Mouse (Mus musculus) c-Kit-positive CD71-positive TER-119-negative erythroid progenitor cells, embryonic 14.5 days (primary cell): ENCODE measurements around the gene Lcn5.
"Not testable (repeated sequence)": the region's sequence is repeated elsewhere in the genome, so short reads cannot be mapped to it uniquely, and the experiment has no call there.

Experiments
- DNase-seq: peaks from one replicate; pipeline ENCODE4 v3.0.0-alpha.2; 2013; ENCODE audit warnings: low read depth

Lcn5 gene

DNA sequence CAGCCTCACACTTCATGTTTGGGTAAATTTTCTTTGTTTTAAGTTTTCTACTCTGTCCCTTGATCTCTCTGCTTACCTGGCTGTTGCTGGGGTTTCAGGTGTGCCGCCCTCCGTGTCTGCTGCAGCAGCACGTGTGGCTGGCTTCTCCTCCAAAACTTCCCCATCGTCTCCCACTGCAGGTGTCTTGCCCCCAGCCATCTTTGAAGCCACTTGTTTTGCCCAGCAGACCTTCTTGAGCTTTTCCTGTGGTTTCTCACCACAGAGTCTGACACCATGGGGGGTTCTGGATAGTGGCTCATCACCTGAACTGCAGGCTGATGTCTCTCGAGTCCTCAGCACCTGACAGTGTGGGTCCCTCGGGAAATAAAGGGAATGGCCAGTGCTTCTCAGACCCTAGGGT lies 21.8 kb downstream of the Lcn5 start:
- no peak for DNase-seq

DNA sequence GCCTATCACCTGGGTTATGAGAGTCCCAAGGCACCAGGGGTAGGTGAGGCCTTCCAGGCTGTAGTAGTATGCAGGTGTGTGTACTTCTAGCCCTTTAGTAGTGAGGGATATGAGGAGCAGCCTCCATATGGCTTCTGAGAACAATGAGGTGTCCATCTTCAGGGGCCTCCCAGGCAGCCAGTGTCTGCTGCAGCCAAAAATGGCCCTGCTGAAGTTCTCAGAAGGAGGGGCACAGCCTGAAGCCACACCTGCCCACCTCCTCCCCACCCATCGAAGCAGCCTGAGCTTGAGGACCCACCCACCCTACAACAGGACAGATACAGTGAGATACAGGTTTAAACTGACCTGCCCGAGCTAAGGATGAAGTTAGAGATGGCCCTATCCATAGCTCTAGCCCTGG lies 24.7 kb downstream of the Lcn5 start, which contains the start of gene Lcn10:
Gene Lcn10, plus strand, starts transcription at position 301 of the 400 bp plus-strand sequence.
- no peak for DNase-seq

DNA sequence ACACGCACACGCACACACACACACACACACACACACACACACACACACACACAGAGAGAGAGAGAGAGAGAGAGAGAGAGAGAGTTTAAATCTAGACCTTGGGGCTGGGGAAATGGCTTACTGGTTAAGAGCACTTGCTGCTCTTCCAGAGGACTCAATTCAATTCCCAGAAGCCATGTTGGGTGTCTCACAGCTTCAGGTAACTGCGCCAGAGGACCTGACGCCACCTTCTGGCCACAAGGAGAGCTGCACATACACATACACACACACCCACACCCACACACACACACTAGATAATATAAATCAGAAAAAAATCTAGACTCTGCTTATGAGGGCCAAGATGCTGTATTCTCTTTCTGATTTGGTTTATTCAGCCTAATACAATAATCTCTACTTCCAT lies 29.2 kb downstream of the Lcn5 start:
- no peak for DNase-seq

DNA sequence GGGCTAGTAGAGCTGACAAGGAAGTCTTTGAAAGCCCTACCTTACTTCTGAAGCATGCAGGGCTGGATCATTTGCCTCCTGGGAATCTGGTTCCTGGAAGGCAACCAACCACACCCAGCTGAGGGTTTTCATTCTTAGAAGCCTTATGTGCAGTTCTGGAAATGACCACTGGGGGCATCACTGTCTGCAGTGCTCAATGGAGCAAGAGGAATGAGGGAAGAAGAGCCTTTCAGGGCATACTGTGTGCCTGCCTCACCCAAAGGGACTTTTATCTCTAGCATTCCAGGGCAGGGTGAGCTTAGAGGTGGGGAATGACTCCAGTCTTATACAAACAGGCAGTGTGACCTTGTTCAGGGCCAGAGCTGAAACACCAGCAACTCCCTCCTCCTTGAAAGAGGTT lies 36.9 kb downstream of the Lcn5 start:
- peak; percentile 73 for DNase-seq

- DNase-seq: no peak
Measured at GRCm38 (mm10) chr2:25696951-25697350, 39.2 kb downstream of the Lcn5 start.

DNA sequence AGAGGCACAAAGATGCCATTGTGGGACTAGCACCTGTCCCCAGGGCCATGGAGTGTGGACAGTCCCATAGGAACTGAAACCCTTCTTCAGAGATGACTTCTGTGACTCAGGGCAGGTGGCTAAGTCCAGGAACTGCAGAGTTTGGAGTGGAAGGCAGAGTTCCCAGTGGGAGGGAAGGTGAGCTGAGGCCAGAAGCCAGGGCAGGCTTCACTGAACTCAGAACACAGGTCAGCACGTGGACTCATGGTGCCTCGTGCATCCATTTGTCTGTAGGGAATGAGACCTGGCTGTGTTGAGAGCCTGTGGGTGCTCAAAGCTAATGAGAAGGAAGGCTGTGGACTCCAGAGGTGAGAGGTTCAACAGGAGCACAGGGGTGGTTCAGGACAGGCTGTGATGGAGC lies 40.9 kb downstream of the Lcn5 start:
- no peak for DNase-seq

GRCm38 (mm10) chr2:25699743-25700142 lies 42.0 kb downstream of the Lcn5 start, which contains the start of gene Obp2a:
TSS of gene Obp2a (plus strand) at chr2:25700043.
- not testable (repeated sequence) for DNase-seq

DNA sequence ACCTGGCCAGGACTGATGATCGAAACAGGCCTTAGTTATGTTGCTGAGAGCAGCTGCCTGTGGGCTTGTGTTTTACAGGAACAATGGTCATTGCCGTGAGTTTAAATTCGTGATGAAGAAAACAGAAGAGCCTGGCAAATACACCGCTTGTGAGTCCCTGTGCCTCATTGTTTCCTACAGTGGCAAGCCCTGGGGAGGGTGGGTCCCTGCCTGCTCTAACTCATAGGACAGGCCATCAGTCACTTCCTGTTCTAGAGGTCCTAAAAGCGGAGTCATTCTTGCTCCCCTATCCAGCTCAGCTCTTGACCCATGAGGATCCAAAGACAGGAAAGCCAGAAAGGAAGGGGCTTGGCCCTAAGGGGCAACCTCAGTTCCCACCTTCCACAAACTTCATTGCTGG lies 43.2 kb downstream of the Lcn5 start:
- DNase-seq: no peak

DNA sequence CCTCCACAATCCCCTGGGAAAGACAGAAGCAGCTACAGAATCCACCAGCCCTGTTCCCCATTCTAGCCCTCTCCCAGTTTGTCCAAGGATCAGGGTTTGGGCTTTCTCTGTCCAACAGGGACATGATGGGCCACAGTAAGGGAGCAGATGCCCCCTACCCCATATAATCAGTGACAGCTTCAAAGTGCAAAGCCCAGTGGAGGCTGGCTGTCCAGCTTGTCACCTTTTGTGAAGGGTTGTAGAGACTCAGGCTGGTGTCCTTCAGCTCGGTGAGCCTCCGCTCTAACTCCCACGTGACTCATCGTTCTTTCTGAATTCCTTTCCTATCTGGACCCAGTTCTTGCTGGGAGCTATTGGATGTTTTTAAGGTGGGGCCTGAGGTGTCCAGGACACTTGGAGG lies 46.0 kb downstream of the Lcn5 start:
- no peak for DNase-seq

DNA sequence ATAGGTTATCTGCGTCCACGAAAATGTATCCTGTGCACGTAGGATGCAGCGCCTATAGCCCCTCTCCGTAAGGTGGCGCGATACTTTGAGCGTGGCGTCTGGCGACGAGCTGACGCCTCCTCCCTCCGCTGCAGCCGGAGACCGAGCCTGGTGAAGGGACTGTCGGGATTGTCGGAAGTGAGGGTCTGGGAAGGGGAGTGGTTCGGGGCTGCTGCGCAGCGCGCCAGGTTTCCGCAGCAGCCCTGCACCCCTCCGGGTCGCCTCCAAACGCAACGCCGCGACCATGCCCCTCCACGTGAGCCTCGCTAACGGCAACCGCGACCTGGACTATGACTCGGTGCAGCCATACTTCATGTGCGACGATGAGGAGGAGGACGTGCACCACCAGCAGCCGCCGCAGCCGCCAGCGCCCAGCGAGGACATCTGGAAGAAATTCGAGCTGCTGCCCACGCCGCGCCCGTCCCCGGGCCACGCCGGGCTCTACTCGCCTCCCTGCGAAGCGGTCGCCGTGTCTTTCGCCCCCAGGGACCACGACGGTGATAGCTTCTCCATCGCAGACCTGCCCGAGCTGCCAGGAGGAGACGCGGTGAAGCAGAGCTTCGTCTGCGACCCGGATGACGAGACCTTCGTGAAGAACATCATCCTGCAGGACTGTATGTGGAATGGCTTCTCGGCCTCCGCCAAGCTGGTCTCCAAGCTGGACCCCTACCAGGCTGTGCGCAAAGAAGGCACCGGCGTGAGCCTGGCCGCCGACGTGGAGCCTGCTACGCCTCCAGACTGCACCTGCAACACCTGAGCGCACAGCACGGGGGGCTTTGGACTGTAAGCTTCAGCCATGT lies 49.1 kb downstream of the Lcn5 start, which contains the start of gene Bmyc:
Gene Bmyc, plus strand, starts transcription at position 97 of the 839 bp plus-strand sequence.
- peak; percentile 37 for DNase-seq

DNA sequence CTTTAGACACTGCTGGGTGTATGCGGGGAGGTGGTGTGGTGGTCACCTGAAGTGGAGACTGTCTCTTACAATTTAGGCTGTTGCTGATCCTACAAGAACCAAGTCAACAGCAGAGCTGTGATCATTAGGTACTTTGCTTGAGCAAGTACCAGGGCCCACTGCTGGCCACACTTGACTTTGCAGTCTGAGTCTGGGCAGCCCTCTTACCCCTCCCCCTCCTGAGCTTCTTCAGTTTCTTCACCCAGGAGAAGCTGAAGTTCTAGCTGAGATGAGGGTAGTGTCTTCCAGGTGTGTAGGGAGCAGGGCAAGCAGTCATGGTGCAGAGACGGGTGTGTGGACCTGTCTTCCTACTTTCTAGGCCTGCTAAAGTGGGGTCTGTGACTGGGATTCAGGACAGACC lies 50.4 kb downstream of the Lcn5 start:
- no peak for DNase-seq

DNA sequence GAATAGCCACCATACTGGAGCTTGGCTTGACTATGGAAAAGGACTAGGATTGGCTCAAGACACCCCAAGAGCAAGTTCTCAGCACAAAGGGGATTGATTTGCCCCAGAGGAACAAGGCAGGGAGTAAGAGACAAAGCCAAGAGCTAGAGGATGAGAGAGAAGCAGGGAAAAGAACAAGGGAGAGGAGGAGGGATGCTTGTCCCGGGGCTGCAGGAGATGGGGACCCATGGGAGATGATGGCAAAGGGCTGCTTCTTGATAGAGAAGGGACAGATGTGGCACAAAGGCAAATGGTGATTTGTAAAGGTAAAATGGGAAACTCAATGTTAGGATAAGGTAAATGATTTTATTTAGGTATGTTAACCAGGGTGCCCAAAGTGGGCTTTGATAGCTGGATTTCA lies 51.3 kb downstream of the Lcn5 start:
- DNase-seq: not testable (repeated sequence)

GRCm38 (mm10) chr2:25709791-25710190 lies 52.0 kb downstream of the Lcn5 start:
- DNase-seq: not testable (repeated sequence)
